Mouse (Mus musculus) cerebellum, adult 2 months (tissue): ENCODE measurements around the gene Zfp213.

Experiments used
- CTCF ChIP-seq: fragments of 200-500 bp; IDR thresholded peaks from 2 replicates; pipeline ENCODE4 v1.5.1; 2011; ENCODE audit warnings: low read depth, mild to moderate bottlenecking, control low read depth, low read length, moderate library complexity, borderline replicate concordance; ENCODE audit not compliant: insufficient read depth
- POLR2A ChIP-seq: fragments of 200-500 bp; IDR thresholded peaks from 2 replicates; pipeline ENCODE4 v1.6.1; 2011; ENCODE audit warnings: low read length, control low read depth, borderline replicate concordance; ENCODE audit not compliant: insufficient read depth

DNA sequence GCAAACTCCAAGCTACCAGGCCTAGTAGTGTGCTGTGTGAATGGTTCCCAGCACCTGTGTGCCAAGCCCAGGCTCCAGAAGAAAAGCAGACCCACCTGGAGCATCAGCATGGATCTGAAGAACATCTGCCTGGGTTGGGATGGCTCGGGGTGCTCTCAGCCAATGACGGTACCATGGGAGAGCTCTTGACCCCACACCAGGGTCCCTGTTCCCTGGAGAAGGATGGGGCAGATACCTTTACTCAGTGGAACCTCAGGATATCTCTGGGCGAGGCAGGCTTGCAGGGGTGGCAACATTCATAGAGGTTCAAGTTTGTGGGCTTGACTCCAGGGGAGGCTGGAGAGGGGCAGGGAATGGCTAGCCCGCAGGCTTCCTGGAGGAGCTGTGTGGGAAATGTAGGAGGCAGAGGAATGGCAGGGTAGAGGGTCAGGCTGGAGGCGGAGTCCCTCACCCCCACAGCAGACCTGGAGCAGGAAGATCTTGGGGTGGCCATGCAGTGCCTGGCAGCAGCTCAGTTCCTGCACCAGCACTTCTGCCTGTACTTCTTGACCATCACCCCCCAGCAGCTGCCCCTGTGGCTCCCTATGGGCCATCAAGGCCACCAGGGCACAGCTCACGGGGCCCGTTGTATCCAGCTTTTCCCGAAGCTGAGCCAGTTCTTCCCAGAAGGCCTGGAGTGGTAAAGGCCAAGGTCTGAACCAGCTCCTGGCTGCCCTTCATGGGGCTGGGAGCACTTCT is 11.0 kb downstream of the Zfp213 start:
- TF ChIP-seq POLR2A (no peak), CTCF (no peak)
